Mouse (Mus musculus): ENCODE measurements around the gene Mtx1. TPM values are rescaled to one million over a fixed set of nuclear protein-coding genes. Genes with fewer than 3 reads are reported as not detected.
"Not testable (repeated sequence)": the region's sequence is repeated elsewhere in the genome, so short reads cannot be mapped to it uniquely, and the experiment has no call there.

The Mtx1 gene
- polyA plus RNA-seq, 1 experiment from 2014 or later: 250 TPM

DNA sequence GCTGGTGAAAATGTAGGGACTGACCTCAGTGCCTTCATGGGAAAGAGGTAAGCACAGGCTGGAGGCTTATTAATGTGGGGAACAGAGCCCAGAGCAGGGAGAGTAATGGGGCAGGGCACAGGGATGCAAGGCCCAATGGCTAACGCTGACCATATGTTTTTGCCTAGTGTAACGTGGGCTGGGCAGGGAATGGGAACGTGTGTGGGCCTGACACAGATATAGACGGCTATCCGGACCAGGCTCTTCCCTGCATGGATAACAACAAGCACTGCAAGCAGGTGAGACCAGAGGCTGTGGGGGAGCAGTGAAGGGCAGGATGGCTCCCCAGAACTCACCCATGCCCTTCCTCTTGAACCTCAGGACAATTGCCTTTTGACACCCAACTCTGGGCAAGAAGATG, 5.7 kb downstream of the Mtx1 start:
- H3K4me1 ChIP-seq: peaks cover 34% of the 10 kb centered on the region
- H3K27me3 ChIP-seq (ENCODE audit: low read depth, poor library complexity, severe bottlenecking): peaks cover 17% of the 10 kb centered on the region
- H3K9me3 ChIP-seq (replicated peaks): no peaks in the 10 kb centered on the region
- H3K4me3 ChIP-seq: no peak overlapping the region
- H3K27ac ChIP-seq: no peak overlapping the region
- H3K36me3 ChIP-seq: peaks cover 43% of the 10 kb centered on the region
- no peak for DNase-seq (ENCODE audit: low spot score)
- WGBS: 49% methylated on average over 5 of the region's 5 CpGs

DNA sequence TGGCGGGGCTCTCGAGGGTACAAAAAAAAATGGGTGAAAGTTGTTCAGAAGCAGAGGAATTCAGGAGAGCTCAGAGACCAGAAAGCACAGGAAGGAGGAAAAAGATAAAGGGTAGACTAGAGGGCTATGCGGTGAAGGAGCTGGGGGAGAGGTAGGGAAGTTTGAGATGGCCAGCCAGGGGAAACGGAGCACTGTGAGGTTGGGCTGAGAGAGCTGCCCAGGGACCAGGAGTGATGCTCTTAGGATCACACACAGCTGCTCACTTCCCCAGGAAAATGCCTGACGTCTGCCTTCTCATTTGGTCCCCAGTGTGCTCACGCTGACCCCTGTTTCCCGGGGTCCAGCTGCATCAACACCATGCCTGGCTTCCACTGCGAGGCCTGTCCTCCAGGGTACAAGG, 7.3 kb downstream of the Mtx1 start:
- H3K9me3 ChIP-seq (replicated peaks): no peaks in the 10 kb centered on the region
- no peak for DNase-seq (ENCODE audit: low spot score)
- H3K4me1 ChIP-seq: peaks cover 35% of the 10 kb centered on the region
- peaks cover 1% of the 10 kb centered on the region; the same call in 1 of the 2 replicates for H3K27me3 ChIP-seq (ENCODE audit: low read depth, poor library complexity, severe bottlenecking)
- H3K27ac ChIP-seq: no peak overlapping the region
- WGBS: 42% methylated on average over 8 of the region's 8 CpGs
- no peak overlapping the region for H3K4me3 ChIP-seq
- H3K36me3 ChIP-seq: peaks cover 34% of the 10 kb centered on the region

DNA sequence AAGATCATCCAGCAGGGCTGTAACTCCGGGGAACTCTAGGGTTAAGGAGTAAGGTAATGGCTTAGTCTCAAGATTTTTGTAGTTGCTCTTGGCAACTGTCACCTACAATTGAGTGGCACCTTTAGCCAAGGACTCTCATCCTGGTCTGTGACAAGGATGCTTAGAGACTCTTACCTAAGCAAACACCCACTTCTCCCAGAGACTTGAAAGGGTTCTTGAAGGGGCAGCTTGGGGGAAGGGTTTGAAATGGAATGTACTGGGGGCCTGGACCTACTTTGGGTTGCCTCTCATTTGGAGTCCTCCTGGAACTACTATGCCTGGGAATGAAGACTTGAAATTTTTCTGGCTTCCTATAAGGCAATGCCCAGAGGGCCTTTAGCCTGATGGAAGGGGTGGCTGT, 8.6 kb downstream of the Mtx1 start:
- no peak for DNase-seq (ENCODE audit: low spot score)
- H3K4me1 ChIP-seq: peaks cover 40% of the 10 kb centered on the region
- no peak overlapping the region for H3K27ac ChIP-seq
- peaks cover 21% of the 10 kb centered on the region for H3K36me3 ChIP-seq
- no peaks in the 10 kb centered on the region for H3K9me3 ChIP-seq (replicated peaks)
- WGBS: 92% methylated on average over 1 of the region's 1 CpGs
- H3K4me3 ChIP-seq: no peak overlapping the region
- no peaks in the 10 kb centered on the region for H3K27me3 ChIP-seq (ENCODE audit: low read depth, poor library complexity, severe bottlenecking)

DNA sequence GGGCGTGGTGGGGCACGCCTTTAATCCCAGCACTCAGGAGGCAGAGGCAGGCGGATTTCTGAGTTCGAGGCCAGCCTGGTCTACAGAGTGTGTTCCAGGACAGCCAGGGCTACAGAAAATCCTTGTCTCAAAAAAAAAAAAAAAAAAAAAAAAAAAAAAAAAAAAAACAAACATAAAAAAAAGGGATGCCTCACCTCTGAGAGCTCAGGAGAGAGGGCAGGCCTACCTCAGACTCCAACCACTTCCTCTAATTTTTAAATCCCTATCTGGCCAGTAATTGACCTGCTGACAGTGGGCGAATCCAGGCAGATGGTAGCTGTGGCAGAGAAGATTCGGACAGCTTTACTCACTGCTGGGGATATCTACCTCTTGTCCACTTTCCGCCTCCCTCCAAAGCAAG, 10.5 kb downstream of the Mtx1 start:
- not testable (repeated sequence) for H3K4me3 ChIP-seq; H3K27ac ChIP-seq; H3K27me3 ChIP-seq (ENCODE audit: low read depth, poor library complexity, severe bottlenecking); H3K9me3 ChIP-seq (replicated peaks); DNase-seq (ENCODE audit: low spot score)
- H3K36me3 ChIP-seq: peaks cover 19% of the 10 kb centered on the region
- WGBS: 79% methylated on average over 7 of the region's 7 CpGs
- H3K4me1 ChIP-seq: peaks cover 49% of the 10 kb centered on the region

DNA sequence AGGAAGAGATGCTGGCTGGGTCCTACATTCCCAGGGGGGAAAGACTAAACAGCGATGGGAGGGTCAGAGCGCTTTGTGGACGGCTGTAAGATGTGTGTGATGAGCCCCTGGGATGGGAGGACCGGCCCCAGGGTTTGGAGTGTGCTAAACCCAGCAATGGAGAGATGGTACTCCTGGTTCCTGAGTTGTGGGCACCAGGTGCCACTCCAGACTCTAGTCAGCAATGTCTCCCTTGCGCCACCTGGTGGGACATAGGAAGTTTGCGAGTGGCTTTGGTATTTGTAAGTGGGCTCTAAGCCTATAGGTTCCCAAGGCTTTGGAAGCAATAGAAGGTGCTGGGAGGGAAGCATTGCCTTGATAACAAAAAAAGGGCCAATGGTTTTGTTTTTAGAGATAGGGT, 11.0 kb downstream of the Mtx1 start:
- Histone ChIP-seq H3K4me1 (peaks cover 44% of the 10 kb centered on the region), H3K4me3 (peak overlapping the region; percentile 78), H3K27me3 (ENCODE audit: low read depth, poor library complexity, severe bottlenecking) (no peaks in the 10 kb centered on the region), H3K9me3 (replicated peaks) (no peaks in the 10 kb centered on the region), H3K27ac (peak overlapping the region; percentile 96), H3K36me3 (peaks cover 17% of the 10 kb centered on the region)
- WGBS: 0% methylated on average over 6 of the region's 6 CpGs
- peak; percentile 87 for DNase-seq (ENCODE audit: low spot score)

DNA sequence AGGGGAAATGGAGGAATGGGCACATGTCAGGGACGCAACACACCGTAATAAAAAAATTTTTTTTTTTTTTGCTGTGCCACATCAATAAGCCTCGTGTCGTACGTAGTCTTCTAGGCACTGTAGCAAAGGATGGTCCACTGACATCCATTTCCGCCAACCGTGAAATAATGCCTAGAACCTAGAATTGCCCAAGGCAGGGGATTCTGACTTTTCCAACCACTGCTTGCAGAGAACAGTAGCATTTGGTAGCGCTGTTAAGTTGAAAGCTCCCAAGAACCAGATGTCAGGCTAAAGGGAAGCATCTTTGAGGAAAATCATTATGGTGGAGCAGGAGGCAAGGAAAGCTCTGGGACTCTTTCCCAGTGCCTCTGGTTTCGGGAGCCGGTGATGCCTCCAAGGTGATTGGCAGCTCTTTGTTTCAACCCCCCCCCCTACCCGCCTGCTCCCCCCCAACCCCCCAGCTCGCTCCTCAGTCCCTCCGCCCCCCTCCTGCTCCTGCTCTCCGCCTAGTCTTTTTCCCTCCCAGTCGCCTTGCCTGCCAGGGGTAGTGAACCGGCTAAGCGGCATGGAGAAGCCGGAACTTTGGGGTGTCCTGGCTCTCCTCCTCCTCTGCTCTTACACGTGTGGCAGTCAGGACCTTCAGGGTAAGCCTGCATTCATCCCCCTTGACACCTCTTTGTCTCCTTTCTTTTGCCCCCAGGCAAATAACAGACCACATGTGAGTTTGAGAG, 12.0 kb downstream of the Mtx1 start, which contains the start of gene Thbs3:
Thbs3 (plus strand) TSS at position 500 of the 731 bp plus-strand sequence.
- under 1% methylated on average over 19 of the region's 19 CpGs for WGBS
- peaks cover 41% of the 10 kb centered on the region for H3K4me1 ChIP-seq
- no peaks in the 10 kb centered on the region for H3K9me3 ChIP-seq (replicated peaks)
- H3K27ac ChIP-seq: peak within 1 kb of the TSS; percentile 96
- no peaks in the 10 kb centered on the region for H3K27me3 ChIP-seq (ENCODE audit: low read depth, poor library complexity, severe bottlenecking)
- peaks cover 27% of the 10 kb centered on the region for H3K36me3 ChIP-seq
- H3K4me3 ChIP-seq: peak within 1 kb of the TSS; percentile 78
- DNase-seq (ENCODE audit: low spot score): peak; percentile 64

DNA sequence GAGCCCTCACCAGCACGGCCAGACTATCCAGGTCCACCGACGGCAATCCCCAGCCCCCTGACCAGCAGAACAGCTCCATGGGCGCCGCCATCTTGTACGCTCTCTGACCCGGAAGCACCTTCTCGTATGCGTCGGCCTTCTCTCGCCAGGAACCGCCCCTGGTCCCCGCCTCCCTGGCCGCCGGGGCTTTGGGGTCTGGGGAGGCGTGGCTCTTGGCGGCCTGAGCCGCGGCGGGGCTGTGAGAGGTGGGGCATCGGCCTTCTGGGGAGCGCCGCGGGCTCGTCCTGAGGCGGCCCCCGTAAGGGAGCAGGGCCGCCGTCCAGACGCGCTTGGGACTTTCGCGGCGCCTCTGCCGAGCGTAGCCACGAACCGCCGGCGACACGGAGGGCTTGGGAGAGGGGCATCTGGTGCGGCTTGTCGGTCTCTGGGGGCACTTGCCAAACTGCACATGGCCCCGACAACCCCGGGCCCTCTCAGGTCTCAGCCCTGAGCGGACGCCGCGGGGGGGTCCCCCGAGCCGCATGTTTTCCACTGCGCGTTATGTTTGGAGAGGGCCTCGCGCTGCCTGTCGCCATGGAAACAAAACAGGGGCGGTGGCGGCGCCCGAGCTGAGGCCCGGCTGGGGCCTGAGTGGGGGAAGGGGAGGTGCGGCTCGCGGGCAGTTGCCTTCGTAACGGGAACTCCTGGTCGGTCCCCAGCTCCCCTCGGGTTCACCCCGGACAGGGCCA, 12.9 kb downstream of the Mtx1 start:
- under 1% methylated on average over 69 of the region's 69 CpGs for WGBS
- DNase-seq (ENCODE audit: low spot score): peak; percentile 94
- H3K4me3 ChIP-seq: peak overlapping the region; percentile 78
- H3K36me3 ChIP-seq: peaks cover 36% of the 10 kb centered on the region
- no peaks in the 10 kb centered on the region for H3K27me3 ChIP-seq (ENCODE audit: low read depth, poor library complexity, severe bottlenecking)
- peak overlapping the region; percentile 96 for H3K27ac ChIP-seq
- peaks cover 34% of the 10 kb centered on the region for H3K4me1 ChIP-seq
- no peaks in the 10 kb centered on the region for H3K9me3 ChIP-seq (replicated peaks)

DNA sequence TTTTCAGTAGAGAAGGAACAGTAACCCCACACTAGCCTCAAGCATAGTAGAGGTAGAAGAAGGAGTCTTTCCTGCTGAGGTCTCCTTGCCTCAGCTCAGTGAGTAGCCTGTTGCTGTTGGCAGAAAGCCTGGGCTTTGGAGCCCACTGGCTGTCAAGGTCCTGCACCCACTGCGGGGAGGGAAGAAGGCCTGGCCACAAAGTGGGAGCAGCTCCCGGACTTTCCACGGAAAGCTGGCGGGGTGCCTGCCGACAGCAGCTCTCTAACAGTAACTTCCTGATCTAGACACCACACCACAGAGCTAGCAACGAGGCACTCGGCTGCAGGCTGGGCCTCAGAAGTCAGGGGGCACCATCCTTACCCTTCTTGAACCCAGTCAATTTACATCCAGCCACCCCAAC, 16.2 kb downstream of the Mtx1 start:
- Histone ChIP-seq H3K36me3 (peaks cover 66% of the 10 kb centered on the region), H3K9me3 (replicated peaks) (no peaks in the 10 kb centered on the region), H3K27me3 (ENCODE audit: low read depth, poor library complexity, severe bottlenecking) (no peaks in the 10 kb centered on the region), H3K4me1 (peaks cover 26% of the 10 kb centered on the region), H3K27ac (no peak overlapping the region), H3K4me3 (no peak overlapping the region)
- no peak for DNase-seq (ENCODE audit: low spot score)
- 83% methylated on average over 7 of the region's 7 CpGs for WGBS

DNA sequence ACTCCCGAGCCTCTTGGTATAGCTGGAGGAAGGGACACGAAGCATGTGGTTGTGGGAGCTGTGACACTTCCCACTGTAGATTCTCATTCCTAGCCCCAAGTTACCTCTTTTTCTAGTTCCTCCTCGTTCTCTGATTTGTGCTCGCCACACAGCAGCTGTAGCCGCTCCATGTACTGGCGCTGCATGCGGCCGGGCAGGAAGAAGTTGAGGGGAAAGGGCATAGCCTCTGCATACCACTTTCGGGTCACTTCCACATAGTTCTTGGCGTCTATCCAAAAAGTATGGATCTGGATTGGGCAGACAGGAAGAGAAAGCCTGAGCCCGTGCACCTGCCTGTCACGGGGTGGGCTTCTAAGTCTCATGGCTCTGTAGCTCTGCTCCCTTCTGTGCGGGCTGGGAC, 16.7 kb downstream of the Mtx1 start:
- no peaks in the 10 kb centered on the region for H3K9me3 ChIP-seq (replicated peaks)
- H3K4me3 ChIP-seq: no peak overlapping the region
- WGBS: 93% methylated on average over 13 of the region's 13 CpGs
- peaks cover 20% of the 10 kb centered on the region for H3K4me1 ChIP-seq
- peaks cover 72% of the 10 kb centered on the region for H3K36me3 ChIP-seq
- H3K27ac ChIP-seq: no peak overlapping the region
- no peaks in the 10 kb centered on the region for H3K27me3 ChIP-seq (ENCODE audit: low read depth, poor library complexity, severe bottlenecking)
- DNase-seq (ENCODE audit: low spot score): no peak

DNA sequence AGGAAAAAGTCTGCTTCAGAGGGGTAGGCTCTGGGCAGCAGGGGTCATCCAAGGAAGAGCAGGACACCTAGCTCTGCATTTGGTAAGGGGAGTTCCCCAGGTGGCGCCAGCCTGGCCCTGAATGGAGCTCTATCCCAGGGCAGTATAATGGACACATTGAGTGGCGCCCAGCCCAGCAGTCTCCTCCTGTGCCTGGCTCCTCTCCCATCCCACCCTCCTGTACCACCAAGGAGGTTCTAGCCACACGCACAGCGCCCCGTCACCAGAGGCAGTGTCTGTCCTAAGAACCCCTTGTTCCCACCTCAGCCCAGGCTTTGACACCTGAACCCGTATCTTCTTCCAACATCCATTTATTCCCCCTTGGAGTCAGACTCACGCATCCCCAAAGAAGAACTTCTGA, 17.2 kb downstream of the Mtx1 start:
- Histone ChIP-seq H3K9me3 (replicated peaks) (no peaks in the 10 kb centered on the region), H3K27me3 (ENCODE audit: low read depth, poor library complexity, severe bottlenecking) (no peaks in the 10 kb centered on the region), H3K4me3 (no peak overlapping the region), H3K4me1 (peaks cover 16% of the 10 kb centered on the region), H3K27ac (no peak overlapping the region), H3K36me3 (peaks cover 75% of the 10 kb centered on the region)
- WGBS: 94% methylated on average over 7 of the region's 7 CpGs
- no peak for DNase-seq (ENCODE audit: low spot score)

DNA sequence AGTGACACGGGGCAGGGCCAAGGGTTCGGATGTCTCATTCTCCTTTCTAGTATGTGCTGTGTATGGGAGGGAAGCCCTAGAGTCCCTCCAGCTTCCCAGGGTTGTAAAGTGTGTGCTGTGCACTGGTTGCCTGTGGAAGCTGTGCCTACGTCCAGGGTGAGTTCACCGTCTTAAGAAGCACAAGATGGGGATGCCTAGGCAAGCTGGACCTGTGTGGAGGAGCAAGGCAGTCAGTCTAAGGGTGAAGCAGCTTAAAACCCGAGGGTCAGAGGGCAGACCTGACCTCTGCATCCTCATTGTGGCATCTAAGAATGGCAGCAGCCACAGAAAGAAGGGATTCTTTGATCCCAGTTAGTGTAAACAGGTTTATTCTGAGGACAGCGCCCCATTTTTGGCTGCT, 18.2 kb downstream of the Mtx1 start:
- no peak overlapping the region for H3K4me3 ChIP-seq
- H3K9me3 ChIP-seq (replicated peaks): no peaks in the 10 kb centered on the region
- H3K4me1 ChIP-seq: peaks cover 10% of the 10 kb centered on the region
- no peaks in the 10 kb centered on the region for H3K27me3 ChIP-seq (ENCODE audit: low read depth, poor library complexity, severe bottlenecking)
- WGBS: 92% methylated on average over 6 of the region's 6 CpGs
- peaks cover 84% of the 10 kb centered on the region for H3K36me3 ChIP-seq
- no peak overlapping the region for H3K27ac ChIP-seq
- no peak for DNase-seq (ENCODE audit: low spot score)

DNA sequence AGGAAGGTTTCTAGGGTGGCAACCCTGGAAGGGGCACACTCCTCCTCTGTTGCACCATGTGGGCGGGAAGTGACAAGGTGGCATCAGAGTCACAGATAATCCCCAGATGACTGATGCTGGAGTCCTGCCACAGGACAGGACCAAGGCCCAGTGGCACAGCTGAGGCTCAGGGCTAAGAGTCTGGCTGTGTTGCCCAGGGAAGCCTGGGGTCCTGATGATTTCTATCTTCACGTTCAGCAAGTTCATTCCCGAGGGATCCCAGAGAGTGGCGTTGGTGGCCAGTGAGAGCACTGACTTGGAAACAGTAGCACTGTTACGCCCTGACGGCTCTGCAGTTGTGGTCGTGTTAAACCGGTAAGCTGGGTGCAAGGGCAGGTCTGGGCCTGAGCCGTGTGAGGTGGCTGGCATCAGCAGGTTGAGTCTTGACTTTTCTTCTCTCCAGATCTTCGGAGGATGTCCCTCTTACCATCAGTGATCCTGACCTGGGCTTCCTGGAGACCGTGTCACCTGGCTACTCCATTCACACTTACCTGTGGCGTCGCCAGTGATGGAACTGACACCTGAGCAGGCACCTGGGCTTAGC, 18.7 kb downstream of the Mtx1 start:
- H3K27me3 ChIP-seq (ENCODE audit: low read depth, poor library complexity, severe bottlenecking): no peaks in the 10 kb centered on the region
- H3K27ac ChIP-seq: no peak overlapping the region
- no peaks in the 10 kb centered on the region for H3K9me3 ChIP-seq (replicated peaks)
- no peak overlapping the region for H3K4me3 ChIP-seq
- 93% methylated on average over 13 of the region's 13 CpGs for whole genome bisulfite sequencing
- no peak for DNase-seq (ENCODE audit: low spot score)
- peaks cover 84% of the 10 kb centered on the region for H3K36me3 ChIP-seq
- peaks cover 12% of the 10 kb centered on the region for H3K4me1 ChIP-seq

DNA sequence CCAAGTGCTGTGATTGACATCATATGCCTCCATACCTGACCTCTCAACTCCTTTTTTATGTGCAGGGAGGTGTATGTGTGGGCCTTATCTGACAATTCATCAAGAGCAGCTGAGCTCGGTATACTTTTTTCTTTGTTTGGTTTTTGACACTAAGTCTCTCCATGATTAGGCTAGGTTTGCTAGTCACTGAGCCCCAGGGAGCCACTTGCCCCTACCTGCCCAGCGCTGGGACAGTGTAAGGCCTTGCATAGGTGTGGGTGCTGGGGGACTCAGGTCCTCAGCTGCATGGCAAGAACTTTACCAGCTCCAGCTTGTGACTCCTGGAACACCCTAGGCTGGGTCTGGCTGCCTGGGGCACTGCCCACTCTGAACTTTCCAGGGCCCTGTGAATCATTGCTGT, 20.2 kb downstream of the Mtx1 start:
- Histone ChIP-seq H3K4me3 (no peak overlapping the region), H3K4me1 (peaks cover 6% of the 10 kb centered on the region), H3K9me3 (replicated peaks) (no peaks in the 10 kb centered on the region), H3K36me3 (peaks cover 76% of the 10 kb centered on the region), H3K27me3 (ENCODE audit: low read depth, poor library complexity, severe bottlenecking) (no peaks in the 10 kb centered on the region), H3K27ac (no peak overlapping the region)
- WGBS: 94% methylated on average over 2 of the region's 2 CpGs
- DNase-seq (ENCODE audit: low spot score): no peak
